Comparison of ENCODE assay signal across 20 mouse cellular contexts in the genomic region with DNA sequence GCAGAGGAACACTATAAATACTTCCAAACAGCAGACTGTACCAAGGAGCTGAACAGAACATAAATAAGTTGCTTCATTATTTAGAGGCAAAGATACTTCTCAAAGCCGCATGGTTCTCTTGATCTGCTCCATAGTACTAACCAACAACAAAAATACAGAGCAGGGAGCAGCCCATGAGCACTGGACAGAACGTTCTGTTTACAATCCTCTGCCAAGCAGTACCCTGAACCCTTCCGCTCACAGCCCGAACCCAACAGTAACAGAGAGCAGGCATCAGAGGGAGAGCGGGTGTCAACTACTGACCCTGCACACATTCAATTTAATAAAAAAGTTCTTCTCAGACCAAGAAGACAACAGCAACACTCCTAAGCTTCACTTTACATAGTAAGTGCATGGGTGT.
DNase-seq lines count a peak whose midpoint lies in the region; ATAC-seq and TF ChIP-seq lines count a peak whose summit lies in the region.
"Had no signal": no experiment of that assay in that cellular context is flagged by ENCODE, and none has a peak within 500 bp of the region (broad histone marks: within the 10 kb centered on the region; RNA-seq: fewer than 3 reads in every experiment).

No protein-coding gene starts in this region.

- ATAC-seq in lung, embryonic 15.5 days (ENCODE audit: borderline replicate concordance, extremely low read depth, low FRiP score, low TSS enrichment) = no peak

- H3K4me3 ChIP-seq in gastrocnemius, adult 2 months = no peak overlapping the region
- H3K4me3 ChIP-seq in left cerebral cortex, adult 2 months = no peak overlapping the region
- no peak overlapping the region for H3K4me3 ChIP-seq in lung, embryonic 15.5 days
- no peak overlapping the region for H3K4me3 ChIP-seq in hindbrain, embryonic 10.5 days
- H3K4me3 ChIP-seq: embryonic facial prominence, embryonic 15.5 days; hindbrain, embryonic 12.5 days; kidney, embryonic 15.5 days; limb, embryonic 13.5 days; liver, embryonic 15.5 days; neural tube, embryonic 15.5 days had no signal

- 74% methylated on average over 5 of the region's 5 CpGs for WGBS in lung, embryonic 15.5 days
- WGBS in hindbrain, embryonic 10.5 days = 92% methylated on average over 5 of the region's 5 CpGs

- intact Hi-C loops in gastrocnemius, adult 2 months (cut with DNase I) = loop anchor here (5.0 to 10.0 kb wide), 4 partner anchors 194 to 347 kb away; no protein-coding TSS in a partner anchor
- intact Hi-C loops in left cerebral cortex, adult 2 months (cut with DNase I) = loop anchor here (5.0 to 10.0 kb wide), 5 partner anchors 38 to 454 kb away; a partner anchor contains a TSS
- intact Hi-C loops in left cerebral cortex, postnatal 36 days (cut with DNase I) = loop anchor here (5.0 to 10.0 kb wide), 4 partner anchors 344 to 572 kb away; no protein-coding TSS in a partner anchor

- 0 out of 2 replicates have a peak overlapping the region, but pooled peaks have one; percentile 6 for H3K27ac ChIP-seq in gastrocnemius, adult 2 months
- H3K27ac ChIP-seq in left cerebral cortex, adult 2 months = peak overlapping the region; percentile 4; the same call in 1 of the 2 replicates
- H3K27ac ChIP-seq in lung, embryonic 15.5 days = peak overlapping the region; percentile 15; the same call in 1 of the 2 replicates
- H3K27ac ChIP-seq in hindbrain, embryonic 10.5 days = no peak overlapping the region
- H3K27ac ChIP-seq: embryonic facial prominence, embryonic 15.5 days; hindbrain, embryonic 12.5 days; kidney, embryonic 15.5 days; limb, embryonic 13.5 days; liver, embryonic 15.5 days; neural tube, embryonic 15.5 days had no signal

- no peaks in the 10 kb centered on the region for H3K27me3 ChIP-seq in lung, embryonic 15.5 days
- no peaks in the 10 kb centered on the region for H3K27me3 ChIP-seq in hindbrain, embryonic 10.5 days (ENCODE audit: insufficient read depth, poor library complexity, severe bottlenecking)
- H3K27me3 ChIP-seq: hindbrain, embryonic 12.5 days; kidney, embryonic 15.5 days; limb, embryonic 13.5 days; liver, embryonic 15.5 days; neural tube, embryonic 15.5 days had no signal

- TF ChIP-seq CTCF in gastrocnemius, adult 2 months (IDR thresholded peaks at IDR 0.05) = no peak
- no peak for TF ChIP-seq CTCF in left cerebral cortex, adult 2 months (IDR thresholded peaks at IDR 0.05)

- H3K9me3 ChIP-seq in lung, embryonic 15.5 days = no peaks in the 10 kb centered on the region
- no peaks in the 10 kb centered on the region for H3K9me3 ChIP-seq in hindbrain, embryonic 10.5 days
- H3K9me3 ChIP-seq: embryonic facial prominence, embryonic 15.5 days; hindbrain, embryonic 12.5 days; kidney, embryonic 15.5 days; limb, embryonic 13.5 days; liver, embryonic 15.5 days; neural tube, embryonic 15.5 days had no signal

- no peak overlapping the region for H3K4me2 ChIP-seq in lung, embryonic 15.5 days
- H3K4me2 ChIP-seq: embryonic facial prominence, embryonic 15.5 days; hindbrain, embryonic 12.5 days; kidney, embryonic 15.5 days; limb, embryonic 13.5 days; liver, embryonic 15.5 days; midbrain, embryonic 11.5 days; neural tube, embryonic 15.5 days had no signal

- H3K36me3 ChIP-seq in lung, embryonic 15.5 days = no peaks in the 10 kb centered on the region
- no peaks in the 10 kb centered on the region for H3K36me3 ChIP-seq in hindbrain, embryonic 10.5 days
- H3K36me3 ChIP-seq: embryonic facial prominence, embryonic 15.5 days; hindbrain, embryonic 12.5 days; kidney, embryonic 15.5 days; limb, embryonic 13.5 days; liver, embryonic 15.5 days; neural tube, embryonic 15.5 days had no signal

- no peak overlapping the region for H3K9ac ChIP-seq in lung, embryonic 15.5 days
- H3K9ac ChIP-seq: embryonic facial prominence, embryonic 15.5 days; hindbrain, embryonic 12.5 days; kidney, embryonic 15.5 days; limb, embryonic 13.5 days; liver, embryonic 15.5 days; neural tube, embryonic 15.5 days had no signal

- no peak for DNase-seq in gastrocnemius, adult 2 months
- DNase-seq in gastrocnemius, postnatal 4 days (ENCODE audit: low spot score in 2 of 2) = no peak
- no peak for DNase-seq in left cerebral cortex, adult 2 months (ENCODE audit: extremely low spot score in 1 of 2, low spot score in 2 of 2)
- DNase-seq in left cerebral cortex, postnatal 36 days (ENCODE audit: low spot score in 2 of 2) = no peak
- peak; percentile 76 for DNase-seq in lung, postnatal 36 days
- DNase-seq in hindbrain, embryonic 10.5 days (ENCODE audit: low spot score) = no peak
- no peak for DNase-seq in B cell, adult 2 months
- DNase-seq: cerebellum, adult 11 months; cerebellum, adult 9-11 months; gastrocnemius, postnatal 10 days; heart, adult 11 months; heart, postnatal 10 days had no signal

- peaks cover 29% of the 10 kb centered on the region for H3K4me1 ChIP-seq in lung, embryonic 15.5 days
- peaks cover 33% of the 10 kb centered on the region for H3K4me1 ChIP-seq in hindbrain, embryonic 10.5 days (replicated peaks)
- H3K4me1 ChIP-seq: liver, embryonic 15.5 days had no signal
